Mouse (Mus musculus) bone marrow macrophage, adult 2 months (primary cell): ENCODE data around the gene Lrrc56. TPM values are rescaled to one million over a fixed set of nuclear protein-coding genes. Genes with fewer than 3 reads are reported as not detected.

Source experiments
- H3K27ac ChIP-seq: 2 replicates; pipeline ENCODE4 v1.5.1; 2012; ENCODE audit warnings: low read depth, low read length; ENCODE audit not compliant: insufficient read depth
- H3K4me1 ChIP-seq: 2 replicates; pipeline ENCODE4 v1.6.1; 2012; ENCODE audit warnings: low read length; ENCODE audit not compliant: control insufficient read depth, insufficient read depth
- H3K4me3 ChIP-seq: 2 replicates; pipeline ENCODE4 v1.5.1; 2012; ENCODE audit warnings: mild to moderate bottlenecking, low read length, moderate library complexity; ENCODE audit not compliant: insufficient read depth
- CTCF ChIP-seq: IDR thresholded peaks from 2 replicates; pipeline ENCODE4 v1.5.1; 2012; ENCODE audit warnings: low read depth, mild to moderate bottlenecking, low read length, moderate library complexity
- POLR2A ChIP-seq: IDR thresholded peaks from 2 replicates; pipeline ENCODE4 v1.6.1; 2012; ENCODE audit warnings: mild to moderate bottlenecking, low read depth, low read length, borderline replicate concordance
- polyA plus RNA-seq: library from polyadenylated mRNA; stranded (reverse); fragments of >200 nt; gene quantifications from 2 replicates; pipeline ENCODE4 v1.2.4, GENCODE M21; 2012; ENCODE audit not compliant: missing spikeins, insufficient read depth, insufficient read length

Gene Lrrc56
- polyA plus RNA-seq, 1 experiment: 4.1 TPM

- H3K27ac ChIP-seq: no peak overlapping the region
- H3K4me3 ChIP-seq: no peak overlapping the region
- TF ChIP-seq CTCF (no peak), POLR2A (no peak)
- no peaks in the 10 kb centered on the region for H3K4me1 ChIP-seq
Measured at GRCm38 (mm10) chr7:141256159-141256558, 62.2 kb downstream of the Lrrc56 start.

Other genes starting within 250 kb of the Lrrc56 start
- 1.8 and 1.9 TPM in 2 replicates for gene Ifitm5, start 243.9 kb upstream of the Lrrc56 start, polyA plus RNA-seq
- gene Gm45717, start 238.2 kb upstream of the Lrrc56 start, polyA plus RNA-seq: 1.2 and 8.8 TPM in 2 replicates
- 1,477 and 1,645 TPM in 2 replicates for gene Ifitm2, start 238.2 kb upstream of the Lrrc56 start, polyA plus RNA-seq
- gene Ifitm1, start 226.9 kb upstream of the Lrrc56 start, polyA plus RNA-seq: 31.2 and 38.0 TPM in 2 replicates
- gene Ifitm3, start 183.4 kb upstream of the Lrrc56 start, polyA plus RNA-seq: 1,636 and 1,773 TPM in 2 replicates
- 31.9 and 45.4 TPM in 2 replicates for gene Ifitm6, start 176.2 kb upstream of the Lrrc56 start, polyA plus RNA-seq
- not detected in 2 replicates for gene Gm17387, start 165.0 kb upstream of the Lrrc56 start, polyA plus RNA-seq
- gene B4galnt4, start 133.1 kb upstream of the Lrrc56 start, polyA plus RNA-seq: not detected in 2 replicates
- not detected in 2 replicates for gene Pkp3, start 115.9 kb upstream of the Lrrc56 start, polyA plus RNA-seq
- 1.6 and 3.9 TPM in 2 replicates for gene Sigirr, start 93.6 kb upstream of the Lrrc56 start, polyA plus RNA-seq
- not detected in 2 replicates for gene Ano9, start 76.4 kb upstream of the Lrrc56 start, polyA plus RNA-seq
- 20.7 and 21.5 TPM in 2 replicates for gene Ptdss2, start 71.8 kb upstream of the Lrrc56 start, polyA plus RNA-seq
- 131 and 141 TPM in 2 replicates for gene Rnh1, start 21.3 kb upstream of the Lrrc56 start, polyA plus RNA-seq
- 29.7 and 36.1 TPM in 2 replicates for gene Hras, start 152 bp upstream of the Lrrc56 start, polyA plus RNA-seq
- 0.88 TPM in 1 of 2 replicates, not detected in the other for gene Lmntd2, start 19.9 kb downstream of the Lrrc56 start, polyA plus RNA-seq
- gene Rassf7, start 21.7 kb downstream of the Lrrc56 start, polyA plus RNA-seq: 3.5 and 3.9 TPM in 2 replicates
- gene Phrf1, start 34.6 kb downstream of the Lrrc56 start, polyA plus RNA-seq: 36.2 and 45.2 TPM in 2 replicates
- gene Irf7, start 72.3 kb downstream of the Lrrc56 start, polyA plus RNA-seq: 164 and 168 TPM in 2 replicates
- not detected in 2 replicates for gene Cdhr5, start 82.6 kb downstream of the Lrrc56 start, polyA plus RNA-seq
- not detected in 2 replicates for gene Sct, start 85.0 kb downstream of the Lrrc56 start, polyA plus RNA-seq
- not detected in 2 replicates for gene Drd4, start 97.8 kb downstream of the Lrrc56 start, polyA plus RNA-seq
- gene Deaf1, start 133.5 kb downstream of the Lrrc56 start, polyA plus RNA-seq: 27.3 and 37.4 TPM in 2 replicates
- gene Tmem80, start 133.6 kb downstream of the Lrrc56 start, polyA plus RNA-seq: 29.8 and 37.8 TPM in 2 replicates
- not detected in 2 replicates for gene Eps8l2, start 144.7 kb downstream of the Lrrc56 start, polyA plus RNA-seq
- gene Taldo1, start 198.0 kb downstream of the Lrrc56 start, polyA plus RNA-seq: 422 and 438 TPM in 2 replicates
- gene Gatd1, start 220.0 kb downstream of the Lrrc56 start, polyA plus RNA-seq: 45.8 and 50.5 TPM in 2 replicates
- not detected in 2 replicates for gene Cend1, start 235.3 kb downstream of the Lrrc56 start, polyA plus RNA-seq
- 21.4 and 24.8 TPM in 2 replicates for gene Slc25a22, start 243.7 kb downstream of the Lrrc56 start, polyA plus RNA-seq
- 4.0 and 5.6 TPM in 2 replicates for gene Pidd1, start 249.9 kb downstream of the Lrrc56 start, polyA plus RNA-seq